Mouse (Mus musculus) lung, adult 2 months (tissue): ENCODE data around the gene Astn2. TPM values are rescaled to one million over a fixed set of nuclear protein-coding genes. Genes with fewer than 3 reads are reported as not detected.
A peak's percentile ranks its signal among the peaks of the same experiment; 100 is the strongest.

Source experiments
- DNase-seq: peaks from one replicate; pipeline ENCODE4 v3.0.0; 2022
- H3K4me1 ChIP-seq: fragments of 200-500 bp; 2 replicates; pipeline ENCODE4 v1.6.1; 2011; ENCODE audit warnings: low read length; ENCODE audit not compliant: control insufficient read depth, insufficient read depth
- H3K4me3 ChIP-seq: fragments of 200-500 bp; replicated peaks from 2 replicates; pipeline ENCODE3; 2011; ENCODE audit warnings: low read depth, mild to moderate bottlenecking, control low read depth, low read length; ENCODE audit errors: extremely low read depth
- CTCF ChIP-seq: fragments of 200-500 bp; IDR thresholded peaks from 2 replicates; pipeline ENCODE4 v1.5.1; 2011; ENCODE audit warnings: mild to moderate bottlenecking, low read length, control low read depth; ENCODE audit not compliant: insufficient read depth
- POLR2A ChIP-seq: fragments of 200-500 bp; IDR thresholded peaks from 2 replicates; pipeline ENCODE4 v1.6.1; 2011; ENCODE audit warnings: low read depth, mild to moderate bottlenecking, control low read depth, low read length, borderline replicate concordance; ENCODE audit errors: extremely low read depth
- WGBS: fragments of 180-500 bp; shearing (Covaris S2); methylation state at CpG from one replicate; pipeline ENCODE4 v1.1.7; 2018; 5-methylcytosine and 5-hydroxymethylcytosine counted together
- polyA plus RNA-seq: library from polyadenylated mRNA; depleted of rRNA; stranded (reverse); fragments of >200 nt; gene quantifications from 2 replicates; pipeline ENCODE4 v1.2.3, GENCODE M21; 2012

Astn2 gene
- polyA plus RNA-seq, 1 experiment, result 10.7 TPM

- TF ChIP-seq POLR2A, result no peak
- no peak for TF ChIP-seq CTCF
Measured at GRCm38 (mm10) chr4:65495705-65496462, 908.5 kb downstream of the Astn2 start.

GRCm38 (mm10) chr4:65491541-65491940 lies 912.9 kb downstream of the Astn2 start:
- Histone ChIP-seq H3K4me1 (no peaks in the 10 kb centered on the region), H3K4me3 (no peak overlapping the region)
- TF ChIP-seq CTCF, result no peak
- TF ChIP-seq POLR2A, result no peak
- DNase-seq, result no peak
- 64% methylated on average over 2 of the region's 2 CpGs for WGBS

More at GRCm38 (mm10) chr4:65495705-65496462, 908.5 kb downstream of the Astn2 start:
- WGBS, result 65% methylated on average over 6 of the region's 6 CpGs
- Histone ChIP-seq H3K4me1 (no peaks in the 10 kb centered on the region), H3K4me3 (no peak overlapping the region)
- no peak for DNase-seq

GRCm38 (mm10) chr4:65489711-65490110 lies 914.7 kb downstream of the Astn2 start:
- no peak for DNase-seq
- 65% methylated on average over 3 of the region's 3 CpGs for WGBS
- H3K4me1 ChIP-seq, result no peaks in the 10 kb centered on the region
- TF ChIP-seq POLR2A (no peak), CTCF (no peak)
- H3K4me3 ChIP-seq, result no peak overlapping the region

GRCm38 (mm10) chr4:65481632-65482031 lies 922.8 kb downstream of the Astn2 start:
- WGBS, result 66% methylated on average over 5 of the region's 5 CpGs
- DNase-seq, result no peak
- H3K4me3 ChIP-seq, result no peak overlapping the region
- no peaks in the 10 kb centered on the region for H3K4me1 ChIP-seq
- TF ChIP-seq CTCF (no peak), POLR2A (no peak)

- no peak for TF ChIP-seq CTCF
- no peak for TF ChIP-seq POLR2A
- Histone ChIP-seq H3K4me3 (no peak overlapping the region), H3K4me1 (no peaks in the 10 kb centered on the region)
- WGBS, result 39% methylated on average over 6 of the region's 6 CpGs
- DNase-seq, result peak; percentile 15
Measured at GRCm38 (mm10) chr4:65477106-65477505, 927.3 kb downstream of the Astn2 start.

- Histone ChIP-seq H3K4me3 (no peak overlapping the region), H3K4me1 (no peaks in the 10 kb centered on the region)
- DNase-seq, result no peak
- TF ChIP-seq POLR2A, result no peak
- no peak for TF ChIP-seq CTCF
- WGBS, result 43% methylated on average over 4 of the region's 4 CpGs
Measured at GRCm38 (mm10) chr4:65475925-65476560, 928.4 kb downstream of the Astn2 start.

GRCm38 (mm10) chr4:65473141-65473540 lies 931.3 kb downstream of the Astn2 start:
- no peak for TF ChIP-seq POLR2A
- no peak for TF ChIP-seq CTCF
- no peaks in the 10 kb centered on the region for H3K4me1 ChIP-seq
- no peak overlapping the region for H3K4me3 ChIP-seq
- no peak for DNase-seq
- WGBS, result 55% methylated on average over 5 of the region's 5 CpGs

GRCm38 (mm10) chr4:65449171-65449570 lies 955.2 kb downstream of the Astn2 start:
- TF ChIP-seq CTCF (no peak), POLR2A (no peak)
- no peak for DNase-seq
- Histone ChIP-seq H3K4me3 (no peak overlapping the region), H3K4me1 (no peaks in the 10 kb centered on the region)
- 57% methylated on average over 4 of the region's 4 CpGs for WGBS

GRCm38 (mm10) chr4:65441746-65442145 lies 962.7 kb downstream of the Astn2 start:
- 79% methylated on average over 4 of the region's 4 CpGs for WGBS
- no peak for TF ChIP-seq POLR2A
- no peak for TF ChIP-seq CTCF
- no peak overlapping the region for H3K4me3 ChIP-seq
- no peaks in the 10 kb centered on the region for H3K4me1 ChIP-seq
- DNase-seq, result no peak

GRCm38 (mm10) chr4:65430804-65431203 lies 973.6 kb downstream of the Astn2 start:
- 49% methylated on average over 3 of the region's 3 CpGs for WGBS
- no peaks in the 10 kb centered on the region for H3K4me1 ChIP-seq
- no peak for DNase-seq
- no peak overlapping the region for H3K4me3 ChIP-seq
- TF ChIP-seq POLR2A (no peak), CTCF (no peak)

GRCm38 (mm10) chr4:65427480-65427879 lies 976.9 kb downstream of the Astn2 start:
- Histone ChIP-seq H3K4me3 (no peak overlapping the region), H3K4me1 (no peaks in the 10 kb centered on the region)
- DNase-seq, result no peak
- 41% methylated on average over 3 of the region's 3 CpGs for WGBS
- TF ChIP-seq CTCF (no peak), POLR2A (no peak)
